Mouse (Mus musculus): ENCODE results near the gene Ggt7. TPM values are rescaled to one million over a fixed set of nuclear protein-coding genes. Genes with fewer than 3 reads are reported as not detected.

Ggt7 gene
- polyA plus RNA-seq, 1 experiment: 6.6 TPM

GRCm38 (mm10) chr2:155524378-155524777, 6.3 kb upstream of the Ggt7 start:
- TF ChIP-seq REST (IDR thresholded peaks at IDR 0.05; ENCODE audit: insufficient read depth, insufficient read length) (no peak), MYOD1 (IDR thresholded peaks at IDR 0.05; ENCODE audit: control insufficient read depth in 1 of 3, insufficient read length in 2 of 3, low read depth in 2 of 3) (peak in 1 of 3 experiments; percentile 3), TCF12 (IDR thresholded peaks at IDR 0.05; ENCODE audit: insufficient read depth, poor library complexity, severe bottlenecking) (no peak), MYOG (IDR thresholded peaks at IDR 0.05; ENCODE audit: control insufficient read depth in 1 of 3, insufficient read depth in 1 of 3, insufficient read length in 2 of 3, low read depth in 2 of 3) (peak in 1 of 3 experiments; percentile 10), CEBPB (IDR thresholded peaks at IDR 0.05; ENCODE audit: insufficient read depth, poor library complexity, severe bottlenecking) (0 out of 2 replicates have a peak, but pooled peaks have one; percentile 51), E2F4 (IDR thresholded peaks at IDR 0.05; ENCODE audit: insufficient read depth) (no peak), USF1 (IDR thresholded peaks at IDR 0.05; ENCODE audit: low read depth) (no peak), MAX (IDR thresholded peaks at IDR 0.05; ENCODE audit: low read depth) (no peak), POLR2A (IDR thresholded peaks at IDR 0.05; ENCODE audit: insufficient read length, low read depth) (no peak)
- H3K4me3 ChIP-seq: no peak overlapping the region
- H3K4me2 ChIP-seq (ENCODE audit: low read depth): no peak overlapping the region
- no peak overlapping the region for H3ac ChIP-seq (ENCODE audit: control insufficient read depth, insufficient read length)
- H3K79me2 ChIP-seq (ENCODE audit: control insufficient read depth, insufficient read depth): no peaks in the 10 kb centered on the region
- no peaks in the 10 kb centered on the region for H3K36me3 ChIP-seq (ENCODE audit: control insufficient read depth, insufficient read depth)
- no peaks in the 10 kb centered on the region for H3K27me3 ChIP-seq (ENCODE audit: control insufficient read depth, insufficient read depth, insufficient read length)

- Histone ChIP-seq H3K4me3 (no peak overlapping the region), H3K79me2 (ENCODE audit: control insufficient read depth, insufficient read depth) (no peaks in the 10 kb centered on the region), H3ac (ENCODE audit: control insufficient read depth, insufficient read length) (no peak overlapping the region), H3K27me3 (ENCODE audit: control insufficient read depth, insufficient read depth, insufficient read length) (no peaks in the 10 kb centered on the region), H3K4me2 (ENCODE audit: low read depth) (no peak overlapping the region), H3K36me3 (ENCODE audit: control insufficient read depth, insufficient read depth) (no peaks in the 10 kb centered on the region)
- TF ChIP-seq E2F4 (IDR thresholded peaks at IDR 0.05; ENCODE audit: insufficient read depth) (no peak), CEBPB (IDR thresholded peaks at IDR 0.05; ENCODE audit: insufficient read depth, poor library complexity, severe bottlenecking) (no peak), MAX (IDR thresholded peaks at IDR 0.05; ENCODE audit: low read depth) (no peak), USF1 (IDR thresholded peaks at IDR 0.05; ENCODE audit: low read depth) (no peak), POLR2A (IDR thresholded peaks at IDR 0.05; ENCODE audit: insufficient read length, low read depth) (no peak), TCF12 (IDR thresholded peaks at IDR 0.05; ENCODE audit: insufficient read depth, poor library complexity, severe bottlenecking) (no peak), REST (IDR thresholded peaks at IDR 0.05; ENCODE audit: insufficient read depth, insufficient read length) (no peak), POLR2AphosphoS2 (IDR thresholded peaks at IDR 0.05; ENCODE audit: insufficient read length, low read depth) (no peak), SRF (IDR thresholded peaks at IDR 0.05; ENCODE audit: control insufficient read depth, insufficient read length, low read depth) (no peak), MYOG (IDR thresholded peaks at IDR 0.05; ENCODE audit: control insufficient read depth in 1 of 3, insufficient read depth in 1 of 3, insufficient read length in 2 of 3, low read depth in 2 of 3) (no peak), MYOD1 (IDR thresholded peaks at IDR 0.05; ENCODE audit: control insufficient read depth in 1 of 3, insufficient read length in 2 of 3, low read depth in 2 of 3) (no peak), TCF3 (IDR thresholded peaks at IDR 0.05; ENCODE audit: insufficient read length, low read depth) (no peak)
These were observed 5.7 kb upstream of the Ggt7 start for GRCm38 (mm10) chr2:155523706-155524105.

DNA sequence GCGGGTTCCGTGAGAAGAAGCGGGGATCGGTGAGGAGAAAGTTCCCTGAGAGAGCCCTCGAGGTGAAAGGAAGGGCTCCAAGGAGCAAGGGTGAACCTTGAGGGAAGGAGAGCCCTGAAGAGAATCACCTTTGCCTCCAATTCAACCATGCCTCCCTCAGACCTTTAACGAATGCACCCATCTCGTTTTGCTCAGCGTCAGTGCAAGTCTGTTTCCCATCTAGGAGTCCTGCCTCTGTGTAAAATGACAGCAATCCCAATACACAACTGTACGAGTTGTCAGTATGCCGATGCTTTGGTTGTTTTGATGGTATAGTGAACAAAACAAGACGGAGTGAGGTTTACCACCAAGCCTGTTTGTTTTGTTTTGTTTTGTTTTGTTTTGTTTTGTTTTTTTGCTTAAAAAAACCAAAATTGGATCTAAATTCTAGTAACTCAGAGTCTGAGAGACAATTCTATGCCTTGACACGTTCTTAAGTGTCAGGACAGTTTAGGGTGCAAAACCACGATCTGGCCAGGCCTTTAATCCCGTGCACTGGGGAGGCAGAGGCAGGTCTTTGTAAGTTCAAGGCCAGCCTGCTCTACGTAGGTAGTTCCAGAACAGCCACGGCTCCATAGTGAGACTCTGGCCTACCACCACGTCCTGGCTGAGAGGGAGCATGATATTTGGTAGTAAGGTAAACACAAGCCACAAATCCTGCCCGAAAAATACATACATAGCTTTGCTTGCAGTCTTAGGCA, 664 bp upstream of the Ggt7 start:
- Histone ChIP-seq H3K4me2 (ENCODE audit: low read depth) (peak overlapping the region; percentile 63), H3ac (ENCODE audit: control insufficient read depth, insufficient read length) (no peak overlapping the region), H3K27me3 (ENCODE audit: control insufficient read depth, insufficient read depth, insufficient read length) (no peaks in the 10 kb centered on the region), H3K36me3 (ENCODE audit: control insufficient read depth, insufficient read depth) (no peaks in the 10 kb centered on the region), H3K4me3 (peak overlapping the region; percentile 35), H3K79me2 (ENCODE audit: control insufficient read depth, insufficient read depth) (no peaks in the 10 kb centered on the region)
- no peak for TF ChIP-seq SRF (IDR thresholded peaks at IDR 0.05; ENCODE audit: control insufficient read depth, insufficient read length, low read depth)
- TF ChIP-seq MAX (IDR thresholded peaks at IDR 0.05; ENCODE audit: low read depth): no peak
- TF ChIP-seq E2F4 (IDR thresholded peaks at IDR 0.05; ENCODE audit: insufficient read depth): no peak
- TF ChIP-seq TCF3 (IDR thresholded peaks at IDR 0.05; ENCODE audit: insufficient read length, low read depth): no peak
- no peak for TF ChIP-seq CEBPB (IDR thresholded peaks at IDR 0.05; ENCODE audit: insufficient read depth, poor library complexity, severe bottlenecking)
- no peak for TF ChIP-seq REST (IDR thresholded peaks at IDR 0.05; ENCODE audit: insufficient read depth, insufficient read length)

DNA sequence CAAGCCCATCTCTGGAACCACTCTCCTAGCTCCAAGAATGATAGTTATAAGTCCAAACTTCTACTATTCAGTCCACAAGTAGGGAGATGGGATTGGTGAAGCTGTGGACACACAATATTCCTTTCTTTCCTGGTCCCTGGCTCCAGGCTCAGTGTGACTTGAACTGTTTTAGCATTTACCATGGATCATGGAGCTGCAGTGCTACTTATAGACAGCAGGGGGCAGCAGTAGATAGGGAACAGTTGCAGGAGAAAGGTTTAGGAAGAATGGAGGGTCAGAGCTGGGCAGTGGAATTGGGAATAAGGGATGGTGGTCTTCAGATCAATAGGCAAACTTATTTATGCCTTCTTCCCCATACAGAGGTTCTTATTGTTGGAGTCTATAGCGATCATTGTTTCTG, 2.1 kb downstream of the Ggt7 start:
- Histone ChIP-seq H3K4me3 (no peak overlapping the region), H3K4me2 (ENCODE audit: low read depth) (no peak overlapping the region), H3K79me2 (ENCODE audit: control insufficient read depth, insufficient read depth) (no peaks in the 10 kb centered on the region), H3ac (ENCODE audit: control insufficient read depth, insufficient read length) (no peak overlapping the region), H3K27me3 (ENCODE audit: control insufficient read depth, insufficient read depth, insufficient read length) (no peaks in the 10 kb centered on the region), H3K36me3 (ENCODE audit: control insufficient read depth, insufficient read depth) (no peaks in the 10 kb centered on the region)
- no peak for TF ChIP-seq POLR2A (IDR thresholded peaks at IDR 0.05; ENCODE audit: insufficient read length, low read depth)
- no peak for TF ChIP-seq REST (IDR thresholded peaks at IDR 0.05; ENCODE audit: insufficient read depth, insufficient read length)
- TF ChIP-seq E2F4 (IDR thresholded peaks at IDR 0.05; ENCODE audit: insufficient read depth): no peak
- TF ChIP-seq MYOG (IDR thresholded peaks at IDR 0.05; ENCODE audit: control insufficient read depth in 1 of 3, insufficient read depth in 1 of 3, insufficient read length in 2 of 3, low read depth in 2 of 3): no peak
- TF ChIP-seq MAX (IDR thresholded peaks at IDR 0.05; ENCODE audit: low read depth): no peak
- no peak for TF ChIP-seq TCF3 (IDR thresholded peaks at IDR 0.05; ENCODE audit: insufficient read length, low read depth)
- no peak for TF ChIP-seq POLR2AphosphoS2 (IDR thresholded peaks at IDR 0.05; ENCODE audit: insufficient read length, low read depth)
- TF ChIP-seq CEBPB (IDR thresholded peaks at IDR 0.05; ENCODE audit: insufficient read depth, poor library complexity, severe bottlenecking): no peak
- no peak for TF ChIP-seq SRF (IDR thresholded peaks at IDR 0.05; ENCODE audit: control insufficient read depth, insufficient read length, low read depth)

DNA sequence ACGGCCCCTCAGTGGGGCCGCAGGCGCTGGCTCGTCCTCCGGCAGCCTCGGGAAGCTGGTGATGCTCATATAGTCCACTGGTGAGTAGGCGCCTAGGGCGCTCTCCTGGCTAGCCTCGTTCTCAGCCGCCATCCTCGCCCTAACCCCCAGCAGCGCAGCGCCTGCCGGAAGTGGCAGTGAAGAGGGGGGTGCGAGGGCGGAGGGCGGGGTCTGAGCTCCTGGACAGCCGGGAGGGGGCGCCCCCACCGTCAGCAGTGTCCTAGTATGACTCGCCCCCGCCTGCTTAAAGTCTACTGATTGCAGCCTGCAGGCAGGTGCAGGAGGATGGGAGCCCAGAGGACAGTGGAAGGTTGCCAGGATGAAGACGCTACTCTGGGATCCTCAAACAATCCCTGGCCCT, 3.4 kb downstream of the Ggt7 start:
- peak overlapping the region; percentile 24 for H3K4me3 ChIP-seq

More for the DNA sequence above, 3.4 kb downstream of the Ggt7 start:
- no peaks in the 10 kb centered on the region for H3K36me3 ChIP-seq (ENCODE audit: control insufficient read depth, insufficient read depth)
- H3K4me2 ChIP-seq (ENCODE audit: low read depth): peak overlapping the region; percentile 91
- H3ac ChIP-seq (ENCODE audit: control insufficient read depth, insufficient read length): no peak overlapping the region
- TF ChIP-seq REST (IDR thresholded peaks at IDR 0.05; ENCODE audit: insufficient read depth, insufficient read length) (no peak), CEBPB (IDR thresholded peaks at IDR 0.05; ENCODE audit: insufficient read depth, poor library complexity, severe bottlenecking) (no peak), E2F4 (IDR thresholded peaks at IDR 0.05; ENCODE audit: insufficient read depth) (no peak), TCF12 (IDR thresholded peaks at IDR 0.05; ENCODE audit: insufficient read depth, poor library complexity, severe bottlenecking) (no peak), MYOD1 (IDR thresholded peaks at IDR 0.05; ENCODE audit: control insufficient read depth in 1 of 3, insufficient read length in 2 of 3, low read depth in 2 of 3) (peak in 1 of 3 experiments; percentile 57), TCF3 (IDR thresholded peaks at IDR 0.05; ENCODE audit: insufficient read length, low read depth) (no peak), USF1 (IDR thresholded peaks at IDR 0.05; ENCODE audit: low read depth) (no peak), MYOG (IDR thresholded peaks at IDR 0.05; ENCODE audit: control insufficient read depth in 1 of 3, insufficient read depth in 1 of 3, insufficient read length in 2 of 3, low read depth in 2 of 3) (peak in 1 of 3 experiments; percentile 44), POLR2A (IDR thresholded peaks at IDR 0.05; ENCODE audit: insufficient read length, low read depth) (peak; percentile 55), SRF (IDR thresholded peaks at IDR 0.05; ENCODE audit: control insufficient read depth, insufficient read length, low read depth) (no peak), MAX (IDR thresholded peaks at IDR 0.05; ENCODE audit: low read depth) (no peak), POLR2AphosphoS2 (IDR thresholded peaks at IDR 0.05; ENCODE audit: insufficient read length, low read depth) (no peak)
- H3K79me2 ChIP-seq (ENCODE audit: control insufficient read depth, insufficient read depth): no peaks in the 10 kb centered on the region
- no peaks in the 10 kb centered on the region for H3K27me3 ChIP-seq (ENCODE audit: control insufficient read depth, insufficient read depth, insufficient read length)
